Mouse (Mus musculus): ENCODE measurements at regions not wholly inside any gene's neighbourhood (a gene's known extent, or its start where the extent isn't known, plus 50 kb on each side); places are given as distances from the start of the nearest gene placed in this dataset.

GRCm38 (mm10) chr14:58631221-58631620 lies 511.5 kb downstream of the 1700129C05Rik start:
- no peak for DNase-seq (ENCODE audit: low spot score)
- intact Hi-C loops (cut with DNase I), result no loop called here

- DNase-seq (ENCODE audit: low spot score), result no peak
- intact Hi-C loops (cut with DNase I), result no loop called here
These were observed 514.4 kb downstream of the 1700129C05Rik start for GRCm38 (mm10) chr14:58628266-58628665.

- intact Hi-C loops (cut with DNase I), result no loop called here
- DNase-seq (ENCODE audit: low spot score), result no peak
These were observed 516.0 kb downstream of the 1700129C05Rik start for GRCm38 (mm10) chr14:58626506-58627256.

GRCm38 (mm10) chr14:58620186-58620585 lies 522.5 kb downstream of the 1700129C05Rik start:
- intact Hi-C loops (cut with DNase I), result no loop called here
- DNase-seq (ENCODE audit: low spot score), result no peak

- DNase-seq (ENCODE audit: low spot score), result no peak
- intact Hi-C loops (cut with DNase I), result no loop called here
These were observed 525.0 kb downstream of the 1700129C05Rik start for GRCm38 (mm10) chr14:58617656-58618055.

- peak; percentile 39 for DNase-seq (ENCODE audit: low spot score)
- intact Hi-C loops (cut with DNase I), result loop anchor here (10.0 kb wide), 1 partner anchor 573 kb away; no protein-coding TSS in a partner anchor
These were observed 534.5 kb downstream of the 1700129C05Rik start for GRCm38 (mm10) chr14:58608216-58608615.

GRCm38 (mm10) chr14:58607734-58608133 lies 535.0 kb downstream of the 1700129C05Rik start:
- intact Hi-C loops (cut with DNase I), result loop anchor here (10.0 kb wide), 1 partner anchor 573 kb away; no protein-coding TSS in a partner anchor
- DNase-seq (ENCODE audit: low spot score), result peak; percentile 12

- no peak for DNase-seq (ENCODE audit: low spot score)
- intact Hi-C loops (cut with DNase I), result loop anchor here (10.0 kb wide), 1 partner anchor 571 kb away; no protein-coding TSS in a partner anchor
These were observed 535.2 kb downstream of the Fgf9 start for GRCm38 (mm10) chr14:58605529-58605928.

GRCm38 (mm10) chr14:58598867-58599266 lies 528.5 kb downstream of the Fgf9 start:
- intact Hi-C loops (cut with DNase I), result no loop called here
- DNase-seq (ENCODE audit: low spot score), result no peak

- intact Hi-C loops (cut with DNase I), result no loop called here
- no peak for DNase-seq (ENCODE audit: low spot score)
These were observed 527.5 kb downstream of the Fgf9 start for GRCm38 (mm10) chr14:58597810-58598209.

GRCm38 (mm10) chr14:58596936-58597335 lies 526.6 kb downstream of the Fgf9 start:
- intact Hi-C loops (cut with DNase I), result no loop called here

GRCm38 (mm10) chr14:58581806-58582205 lies 511.5 kb downstream of the Fgf9 start:
- intact Hi-C loops (cut with DNase I), result no loop called here

More at GRCm38 (mm10) chr14:58596936-58597335, 526.6 kb downstream of the Fgf9 start:
- DNase-seq (ENCODE audit: low spot score), result no peak

GRCm38 (mm10) chr14:58570021-58570420 lies 499.7 kb downstream of the Fgf9 start:
- intact Hi-C loops (cut with DNase I), result no loop called here
- no peak for DNase-seq (ENCODE audit: low spot score)

More at GRCm38 (mm10) chr14:58581806-58582205, 511.5 kb downstream of the Fgf9 start:
- DNase-seq (ENCODE audit: low spot score), result no peak

GRCm38 (mm10) chr14:58567472-58567871 lies 497.1 kb downstream of the Fgf9 start:
- no peak for DNase-seq (ENCODE audit: low spot score)
- intact Hi-C loops (cut with DNase I), result no loop called here

- no peak for DNase-seq (ENCODE audit: low spot score)
- intact Hi-C loops (cut with DNase I), result no loop called here
These were observed 492.7 kb downstream of the Fgf9 start for GRCm38 (mm10) chr14:58563082-58563481.

- DNase-seq (ENCODE audit: low spot score), result no peak
- intact Hi-C loops (cut with DNase I), result no loop called here
These were observed 480.4 kb downstream of the Fgf9 start for GRCm38 (mm10) chr14:58550785-58551184.

- DNase-seq (ENCODE audit: low spot score), result no peak
- intact Hi-C loops (cut with DNase I), result no loop called here
These were observed 475.4 kb downstream of the Fgf9 start for GRCm38 (mm10) chr14:58545778-58546177.

GRCm38 (mm10) chr14:58543140-58543767 lies 472.9 kb downstream of the Fgf9 start:
- no peak for DNase-seq (ENCODE audit: low spot score)
- intact Hi-C loops (cut with DNase I), result no loop called here

- intact Hi-C loops (cut with DNase I), result no loop called here
- DNase-seq (ENCODE audit: low spot score), result no peak
These were observed 467.8 kb downstream of the Fgf9 start for GRCm38 (mm10) chr14:58538135-58538534.

- no peak for DNase-seq (ENCODE audit: low spot score)
- intact Hi-C loops (cut with DNase I), result no loop called here
These were observed 450.7 kb downstream of the Fgf9 start for GRCm38 (mm10) chr14:58520976-58521549.

- intact Hi-C loops (cut with DNase I), result no loop called here
- no peak for DNase-seq (ENCODE audit: low spot score)
These were observed 450.0 kb downstream of the Fgf9 start for GRCm38 (mm10) chr14:58520384-58520783.

All from heart, postnatal 25 days (tissue).